Mouse (Mus musculus): ENCODE measurements around the gene Rftn1.
"Not testable (repeated sequence)": the region's sequence is repeated elsewhere in the genome, so short reads cannot be mapped to it uniquely, and the experiment has no call there.

Rftn1 gene

DNA sequence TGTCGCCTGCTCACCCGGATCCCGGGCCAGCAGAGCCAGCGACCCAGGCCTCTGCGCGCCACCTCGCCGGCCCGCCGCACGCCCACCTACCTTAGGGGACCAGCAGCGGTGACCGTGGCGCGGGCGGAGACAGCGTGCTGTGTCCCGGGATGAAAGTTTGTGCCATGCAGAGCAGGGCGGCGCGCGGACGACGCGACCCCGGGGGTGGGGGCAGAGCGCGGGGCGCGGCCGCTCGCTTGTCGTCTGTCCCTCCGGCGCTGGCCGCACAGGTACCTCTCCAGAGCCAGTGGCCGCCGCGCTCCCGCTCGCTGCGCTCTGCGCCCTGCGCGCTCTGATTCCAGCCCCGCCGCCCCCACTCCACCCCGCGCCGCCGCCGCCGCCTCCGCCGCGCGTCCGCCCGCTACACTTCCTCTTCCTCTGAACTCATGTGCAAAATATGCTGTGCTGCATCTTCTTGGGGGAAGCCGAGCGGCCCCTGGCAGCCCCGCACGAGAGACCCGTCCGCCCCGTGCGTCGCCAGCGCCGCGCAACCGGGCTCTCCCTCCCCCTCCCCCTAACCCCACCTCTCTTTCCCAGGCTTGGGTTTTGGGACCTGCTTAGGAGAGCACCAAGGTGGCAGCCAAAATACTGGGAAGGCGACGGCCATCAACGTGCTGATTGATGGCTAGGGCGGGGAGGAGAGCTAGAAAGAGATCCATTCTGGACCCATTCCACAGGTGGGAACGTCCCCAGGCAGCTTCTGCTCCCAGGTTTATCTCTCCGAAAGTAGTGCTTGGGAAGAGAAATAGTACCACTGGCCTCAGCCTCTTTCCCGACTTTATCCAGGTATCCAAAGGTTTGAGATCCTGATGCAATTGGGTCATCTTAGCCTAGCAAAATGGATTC, at the start of gene Rftn1:
Gene Rftn1 (minus strand): TSS at position 544 of the 885 bp plus-strand sequence.
- peak; percentile 17 for DNase-seq

DNA sequence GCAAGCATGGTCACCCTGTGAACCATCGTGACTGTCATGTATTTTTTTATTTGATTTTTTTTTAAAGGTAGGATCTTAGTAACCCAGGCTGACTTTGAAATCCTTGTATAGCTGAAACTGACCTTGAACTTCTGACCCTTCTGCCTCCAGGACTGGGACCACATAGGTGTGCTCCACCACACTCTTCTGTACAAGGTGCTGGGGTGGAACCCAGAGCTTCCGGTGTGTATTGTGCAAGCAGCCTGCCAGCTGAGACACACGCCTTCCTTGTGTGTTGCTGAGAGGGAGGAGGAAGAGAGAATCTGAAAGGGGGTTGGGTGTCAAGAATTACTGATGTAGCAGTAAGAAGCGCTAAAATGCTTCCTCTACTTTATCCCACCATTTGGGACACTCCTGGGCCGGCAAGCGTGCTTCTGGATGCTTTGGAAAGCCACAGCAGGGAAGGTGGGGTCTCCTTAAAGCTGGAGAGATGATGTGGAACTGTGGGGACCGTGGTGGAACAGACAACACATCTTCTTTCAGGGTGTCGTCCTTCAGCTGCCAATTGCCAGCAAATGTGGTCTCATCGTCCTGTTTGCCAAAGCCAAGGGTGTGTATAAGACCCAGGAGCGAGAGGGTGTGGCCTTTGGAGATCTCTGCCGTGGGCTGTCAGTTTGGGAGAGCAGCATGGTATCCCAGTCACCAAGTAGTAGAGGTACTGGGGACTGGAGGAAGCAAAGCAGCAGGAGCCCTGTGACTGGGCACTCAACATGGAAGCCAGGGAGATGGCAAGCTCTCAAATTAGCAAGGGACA, 47.5 kb upstream of the Rftn1 start:
- DNase-seq = no peak

DNA sequence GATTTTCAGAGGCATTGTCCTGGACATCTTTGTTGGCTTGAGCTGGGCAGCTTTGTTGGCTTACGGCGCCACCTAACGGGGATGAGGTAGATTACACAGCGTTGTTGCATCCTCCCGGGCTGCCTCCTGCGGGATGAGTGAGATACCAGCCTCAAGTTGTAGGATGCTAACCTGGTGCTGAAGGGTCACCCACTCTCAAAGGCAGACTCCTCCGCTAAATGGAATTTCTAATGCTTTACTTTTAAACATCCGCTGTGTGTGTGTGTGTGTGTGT, 46.9 kb upstream of the Rftn1 start:
- peak; percentile 81 for DNase-seq

DNA sequence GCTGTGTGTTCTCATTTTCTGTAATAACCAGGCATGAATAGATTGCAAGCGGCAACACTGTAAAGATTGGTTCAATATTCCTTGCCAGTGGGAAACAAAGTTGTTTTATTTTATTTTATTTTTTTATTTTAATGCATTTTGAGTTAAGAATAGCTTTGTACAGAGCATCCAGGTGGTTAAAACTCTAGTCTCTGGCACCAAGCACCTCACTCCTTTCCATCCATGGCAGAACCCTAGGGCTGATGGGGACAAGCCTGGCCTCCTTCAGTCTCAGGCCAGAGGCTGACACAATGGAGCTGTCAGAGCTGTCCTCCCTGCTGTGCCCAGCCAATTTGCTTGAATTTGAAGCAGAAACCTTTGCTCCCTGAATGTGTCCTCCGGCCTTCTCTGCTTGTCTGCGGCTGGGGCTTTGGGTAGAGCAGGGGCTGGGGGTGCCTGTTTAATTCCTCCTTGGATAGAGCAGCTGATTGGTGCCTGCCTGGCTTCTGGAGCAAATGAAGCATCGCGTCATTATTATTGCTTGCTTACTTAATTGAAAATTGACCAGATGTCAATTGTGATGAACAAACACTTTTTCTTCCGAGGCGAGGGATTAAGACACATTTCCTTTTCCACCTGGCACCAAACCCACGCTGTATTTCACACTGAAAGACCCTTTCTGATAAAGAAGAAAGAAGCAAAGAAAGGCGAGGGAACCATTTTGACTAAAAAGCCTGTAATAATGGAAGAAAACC, 46.4 kb upstream of the Rftn1 start:
- no peak for DNase-seq

DNA sequence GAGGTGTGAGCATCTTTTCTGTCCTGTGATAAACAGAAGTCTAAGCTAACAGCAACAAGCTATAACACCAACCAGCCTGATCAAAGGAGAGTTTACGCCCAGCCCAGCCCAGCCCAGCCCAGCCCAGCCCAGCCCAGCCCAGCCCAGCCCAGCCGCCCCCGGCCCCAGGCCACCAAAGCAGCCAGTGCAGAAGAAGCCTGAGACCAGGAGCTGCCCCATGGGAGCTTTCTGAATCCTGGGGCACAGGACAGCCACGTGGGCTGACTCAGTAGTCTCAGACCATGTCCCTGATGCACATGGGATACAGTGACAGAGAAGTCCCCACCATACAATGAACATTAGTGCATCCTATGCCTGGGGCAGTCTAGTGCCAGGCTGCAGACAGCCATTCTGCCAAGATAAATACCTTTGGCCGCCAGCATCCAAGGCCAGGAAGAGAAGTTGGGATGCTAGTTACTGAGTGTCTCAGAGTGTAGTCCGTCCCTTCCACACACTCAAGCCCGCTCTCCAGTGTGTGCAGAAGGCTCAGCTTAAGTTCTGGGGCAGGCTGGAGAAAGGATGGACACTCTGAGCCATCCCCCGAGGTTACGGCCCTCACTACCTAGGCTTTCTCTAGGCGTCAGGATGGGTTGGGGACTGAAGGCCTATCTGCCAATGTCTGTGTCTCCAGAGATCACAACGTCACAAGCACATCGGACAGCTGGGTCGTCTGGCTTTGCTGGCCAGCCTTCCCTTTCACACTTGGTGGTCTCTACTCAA, 45.6 kb upstream of the Rftn1 start:
- no peak for DNase-seq

DNA sequence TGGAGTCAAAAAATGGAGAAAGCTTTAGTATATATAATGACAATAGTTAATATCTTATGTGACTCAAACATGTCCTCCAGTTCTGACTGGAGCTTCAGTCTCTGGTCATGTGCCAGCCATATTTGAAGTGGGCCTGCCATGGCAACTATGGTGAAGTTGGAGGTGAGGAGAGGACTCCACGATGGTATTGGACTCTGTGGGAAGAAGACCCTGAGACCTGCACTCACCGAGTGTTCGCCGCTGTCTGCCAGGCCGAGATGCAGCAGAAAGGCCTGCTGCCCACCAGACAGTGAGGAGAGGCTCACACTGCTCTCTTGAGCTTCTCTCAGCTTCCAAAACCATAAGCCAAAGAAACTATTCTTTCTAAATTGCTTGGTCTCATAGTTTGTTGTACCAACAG, 43.5 kb upstream of the Rftn1 start:
- DNase-seq = no peak

DNA sequence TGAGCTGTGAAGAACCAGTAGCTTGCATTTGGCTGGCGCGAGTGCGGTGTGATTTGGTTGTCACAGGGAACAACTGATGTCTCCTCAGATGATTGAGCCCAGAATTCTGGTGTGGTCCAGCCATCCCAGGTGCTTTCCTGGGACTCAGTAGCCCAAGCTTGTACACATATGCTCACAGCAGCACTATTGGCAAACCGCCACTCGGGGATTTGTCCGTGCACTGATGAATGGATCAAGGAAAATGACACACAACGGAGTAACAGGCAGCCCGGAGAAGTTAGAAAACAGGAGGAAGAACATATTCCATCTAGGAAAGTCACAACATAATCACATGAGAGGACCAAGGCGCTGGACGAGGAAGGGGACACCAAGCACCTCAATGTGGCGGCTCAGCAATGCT, 42.3 kb upstream of the Rftn1 start:
- DNase-seq = no peak

DNA sequence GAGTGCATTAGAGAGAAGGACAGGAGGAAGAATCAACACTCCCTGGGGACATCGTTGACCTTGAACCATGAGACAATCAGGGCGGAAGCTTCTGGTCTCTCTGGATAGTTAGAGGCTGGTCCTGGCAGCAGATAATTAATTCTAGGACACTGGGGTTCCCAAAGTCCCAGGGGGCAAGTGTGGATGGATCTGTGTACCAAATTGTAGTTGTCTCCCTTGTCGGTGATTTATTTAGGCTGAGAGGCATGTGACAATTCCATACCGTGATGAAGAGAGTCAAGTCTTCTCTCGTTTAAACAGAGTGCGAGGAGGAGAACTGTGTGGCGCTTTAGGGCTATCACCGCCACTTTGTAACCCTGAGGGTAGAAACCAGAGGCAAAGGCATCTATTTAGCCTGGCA, 40.7 kb upstream of the Rftn1 start:
- no peak for DNase-seq

DNA sequence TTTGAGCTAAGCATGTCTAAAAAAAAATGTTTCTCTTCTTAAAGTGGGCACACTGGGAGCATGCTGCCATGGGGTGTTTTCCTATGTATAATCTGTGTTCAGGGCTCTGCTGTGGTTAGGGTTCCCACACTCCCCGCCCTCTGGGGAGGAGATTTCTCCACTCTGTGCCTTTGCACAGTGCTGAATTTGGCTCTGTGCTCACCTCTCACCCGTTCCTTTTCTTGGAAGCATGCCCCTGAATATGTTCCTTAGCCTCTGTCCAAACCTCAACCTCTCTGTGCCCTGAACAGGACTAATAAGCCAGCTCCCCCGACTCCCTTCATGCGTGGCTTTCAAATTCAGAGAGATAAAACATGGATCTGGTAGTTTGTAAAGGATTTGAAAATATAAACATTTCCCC, 39.1 kb upstream of the Rftn1 start:
- DNase-seq = no peak

DNA sequence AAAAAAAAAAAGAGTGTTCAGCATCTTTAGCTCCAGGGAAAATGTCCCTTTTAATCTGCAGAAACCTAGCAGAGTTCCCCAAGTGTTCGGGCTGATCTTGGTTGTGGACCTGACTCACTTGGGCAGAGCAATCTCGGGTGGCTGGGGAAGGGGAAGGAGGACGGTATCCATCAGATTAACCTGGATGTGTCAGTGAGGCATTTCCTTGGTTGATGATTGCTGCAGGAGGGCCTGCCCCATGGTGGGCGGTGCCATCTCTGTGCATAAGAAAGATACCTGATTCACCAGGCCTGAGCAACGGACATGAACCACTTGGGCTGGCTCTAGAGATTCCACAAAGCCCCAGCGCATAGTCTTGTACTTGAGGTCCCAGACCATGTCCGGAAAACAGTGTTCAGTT, 36.9 kb upstream of the Rftn1 start:
- DNase-seq = no peak

DNA sequence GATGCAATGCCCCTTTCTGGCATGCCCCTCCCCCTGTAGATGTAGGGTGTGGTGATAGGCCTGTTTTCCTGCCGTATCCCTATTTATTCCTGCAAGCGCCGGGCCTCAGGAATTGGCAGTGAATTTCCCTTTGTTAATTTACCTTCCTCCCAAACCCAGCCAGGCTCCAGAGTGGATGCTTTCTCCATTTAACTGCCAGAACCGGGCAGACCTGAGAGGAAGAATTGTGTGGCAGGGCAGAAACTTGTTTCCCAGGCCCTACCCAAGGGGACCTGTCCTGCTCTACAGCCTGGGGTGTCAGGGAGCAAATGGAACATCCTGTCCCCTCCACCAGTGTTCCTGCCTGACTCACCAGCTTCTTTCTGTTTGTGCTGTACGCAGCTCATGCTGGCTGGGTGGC, 34.2 kb upstream of the Rftn1 start:
- DNase-seq = no peak

DNA sequence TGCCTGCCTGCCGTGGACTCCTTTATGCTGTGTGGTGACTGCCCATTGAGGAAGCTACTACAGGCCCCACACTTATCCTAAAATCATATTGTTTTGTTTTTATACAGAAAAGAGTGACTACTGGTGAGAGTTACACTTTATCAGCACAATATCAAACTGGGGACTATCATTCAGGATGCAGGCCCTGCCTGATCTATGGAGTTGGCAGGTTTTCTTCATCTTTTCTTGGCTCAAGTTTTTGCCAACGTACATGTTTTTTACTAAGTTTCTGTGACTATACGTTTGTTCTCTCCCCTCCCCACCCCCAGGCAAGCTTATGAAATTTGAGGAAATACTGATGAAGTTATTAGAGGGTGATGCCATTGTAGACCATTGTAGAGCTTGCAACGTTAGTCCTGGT, 27.5 kb upstream of the Rftn1 start:
- DNase-seq = no peak

DNA sequence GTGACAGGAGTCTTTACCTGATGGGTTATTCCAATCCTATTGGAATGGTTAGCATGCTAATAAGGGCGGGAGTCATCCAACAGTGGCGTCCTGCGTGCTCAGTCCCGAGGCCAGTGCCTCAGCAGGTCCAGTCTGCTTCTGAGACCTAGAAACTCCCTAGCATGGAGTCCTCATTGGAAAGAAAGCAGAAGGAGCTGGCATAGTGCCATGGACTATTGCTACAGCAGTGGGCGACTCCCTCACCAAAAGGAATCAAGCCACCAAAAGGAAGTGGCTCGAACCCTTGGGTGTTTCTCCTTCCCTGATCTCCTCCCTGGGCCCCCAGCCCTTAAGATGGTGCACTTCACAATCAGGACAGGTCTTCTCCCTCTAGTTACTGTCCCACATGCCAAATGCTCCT, 24.6 kb upstream of the Rftn1 start:
- DNase-seq = no peak

DNA sequence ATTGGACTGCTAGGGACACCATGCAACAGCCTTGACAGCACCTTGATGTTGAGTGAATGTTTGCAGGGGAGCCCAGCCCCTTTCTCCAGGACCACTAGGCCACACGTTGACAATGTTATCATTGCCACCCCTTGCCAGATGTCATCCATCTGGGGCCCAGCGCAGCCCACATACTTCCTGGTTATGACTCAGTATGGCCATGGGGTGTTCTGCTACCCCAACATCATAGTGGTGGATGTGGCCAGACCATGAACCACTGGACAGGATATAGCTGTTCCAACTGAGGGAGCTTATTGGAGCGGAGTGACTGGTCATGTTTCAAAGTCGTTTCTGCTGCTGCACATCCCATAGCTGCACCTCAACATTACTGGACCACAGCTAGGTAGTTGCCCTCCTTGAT, 22.6 kb upstream of the Rftn1 start:
- no peak for DNase-seq

DNA sequence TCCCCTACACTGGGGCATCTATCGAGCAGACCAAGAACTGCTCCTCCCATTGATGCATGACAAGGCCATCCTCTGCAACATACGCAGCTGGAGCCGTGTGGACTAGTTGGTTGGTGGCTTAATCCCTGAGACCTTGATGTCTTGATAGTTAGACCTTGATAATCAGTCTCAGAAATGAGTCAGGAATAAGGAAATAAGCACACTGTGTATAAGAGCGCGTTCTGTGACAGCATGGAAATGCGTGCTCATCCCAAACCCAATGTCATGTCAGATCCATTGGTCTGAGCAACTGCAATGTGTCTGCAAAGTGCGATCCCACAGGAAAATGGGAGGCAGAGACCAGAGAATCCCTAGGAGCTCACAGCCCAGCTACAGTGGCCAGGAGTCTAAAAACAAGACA, 21.3 kb upstream of the Rftn1 start:
- DNase-seq = no peak

DNA sequence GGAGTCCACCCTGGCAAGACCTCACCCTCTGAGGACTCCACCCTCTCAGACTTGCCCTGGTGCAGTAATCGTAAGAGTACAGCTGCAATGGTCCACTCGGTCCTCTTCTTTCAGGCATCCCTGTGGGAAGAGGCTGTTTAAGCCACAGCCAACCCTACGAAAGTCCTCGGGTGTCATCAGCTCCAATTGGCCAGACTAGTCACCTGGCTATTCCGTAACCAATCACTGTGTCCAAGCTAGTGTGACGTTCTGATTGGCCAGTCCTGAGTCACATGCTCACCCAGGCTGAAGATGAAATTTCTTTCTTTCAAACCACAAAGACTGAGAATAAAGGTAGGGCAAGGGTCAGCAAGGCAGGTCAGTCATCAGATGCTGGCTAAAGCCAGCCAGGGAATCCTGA, 19.4 kb upstream of the Rftn1 start:
- no peak for DNase-seq

DNA sequence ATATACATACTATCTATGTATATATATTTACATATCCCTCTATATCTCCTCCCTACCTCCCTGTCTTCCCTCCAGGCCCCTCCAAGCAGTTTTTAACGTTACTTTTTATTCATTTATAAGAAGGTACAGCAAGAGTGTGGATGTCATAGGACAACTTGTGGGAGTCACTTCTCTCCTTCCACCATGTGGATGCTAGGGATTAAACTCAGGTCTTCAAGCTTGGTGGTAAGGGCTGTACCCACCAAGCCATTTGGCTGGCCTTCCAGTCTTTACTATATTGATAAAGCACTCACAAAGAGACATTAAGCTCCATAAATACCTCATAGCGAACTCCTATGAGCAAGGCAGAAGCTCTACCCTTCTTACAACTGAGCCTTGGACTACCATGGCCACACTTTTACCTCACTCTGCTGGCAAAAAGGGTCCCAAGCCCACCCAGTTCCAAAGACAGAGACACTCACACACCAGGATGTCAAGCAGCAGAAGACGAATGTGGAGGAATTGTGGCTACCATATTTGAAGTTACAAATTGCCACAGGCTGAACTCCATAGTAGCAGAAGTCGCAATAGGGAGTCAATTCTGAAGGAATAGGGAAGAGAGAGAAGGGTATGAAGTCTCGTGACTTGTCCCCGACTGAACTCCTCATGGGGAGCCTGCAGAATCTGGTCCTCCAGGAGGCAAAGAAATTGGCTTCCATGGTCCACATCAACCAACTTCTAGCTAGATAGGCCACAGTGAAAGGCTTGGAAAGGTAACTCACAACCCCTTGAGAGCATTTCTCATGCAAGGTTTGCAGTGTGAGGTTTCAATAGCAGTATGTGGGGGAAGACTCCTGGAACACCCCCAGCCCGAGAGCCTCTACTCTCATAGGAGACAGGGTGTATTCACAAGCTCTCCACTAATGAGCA, 17.9 kb upstream of the Rftn1 start:
- DNase-seq = no peak

DNA sequence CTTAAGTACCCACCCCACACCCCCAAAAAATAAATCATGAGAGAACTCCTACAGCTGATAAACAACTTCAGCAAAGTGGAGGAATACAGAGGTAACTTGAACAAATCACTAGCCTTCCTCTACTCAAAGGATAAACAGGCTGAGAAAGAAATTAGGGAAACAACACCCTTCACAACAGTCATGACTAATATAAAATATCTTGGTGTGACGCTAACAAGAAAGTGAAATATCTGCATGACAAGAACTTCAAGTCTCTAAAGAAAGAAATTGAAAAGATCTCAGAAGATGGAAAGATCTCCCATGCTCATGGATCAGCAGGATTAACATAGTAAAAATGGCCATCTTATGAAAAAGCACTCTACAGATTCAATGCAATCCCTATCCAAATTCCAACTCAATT, 15.8 kb upstream of the Rftn1 start:
- not testable (repeated sequence) for DNase-seq

DNA sequence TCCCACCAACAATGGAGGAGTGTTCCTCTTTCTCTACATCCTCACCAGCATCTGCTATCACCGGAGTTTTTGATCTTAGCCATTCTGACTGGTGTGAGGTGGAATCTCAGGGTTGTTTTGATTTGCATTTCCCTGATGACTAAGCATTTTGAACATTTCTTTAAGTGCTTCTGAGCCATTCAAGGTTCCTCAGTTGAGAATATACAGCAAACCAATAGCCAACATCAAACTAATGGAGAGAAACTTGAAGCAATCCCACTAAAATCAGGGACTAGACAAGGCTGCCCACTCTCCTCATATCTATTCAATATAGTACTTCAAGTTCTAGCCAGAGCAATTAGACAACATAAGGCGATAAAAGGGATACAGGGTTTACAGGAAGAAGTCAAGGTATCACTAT, 15.4 kb upstream of the Rftn1 start:
- not testable (repeated sequence) for DNase-seq

DNA sequence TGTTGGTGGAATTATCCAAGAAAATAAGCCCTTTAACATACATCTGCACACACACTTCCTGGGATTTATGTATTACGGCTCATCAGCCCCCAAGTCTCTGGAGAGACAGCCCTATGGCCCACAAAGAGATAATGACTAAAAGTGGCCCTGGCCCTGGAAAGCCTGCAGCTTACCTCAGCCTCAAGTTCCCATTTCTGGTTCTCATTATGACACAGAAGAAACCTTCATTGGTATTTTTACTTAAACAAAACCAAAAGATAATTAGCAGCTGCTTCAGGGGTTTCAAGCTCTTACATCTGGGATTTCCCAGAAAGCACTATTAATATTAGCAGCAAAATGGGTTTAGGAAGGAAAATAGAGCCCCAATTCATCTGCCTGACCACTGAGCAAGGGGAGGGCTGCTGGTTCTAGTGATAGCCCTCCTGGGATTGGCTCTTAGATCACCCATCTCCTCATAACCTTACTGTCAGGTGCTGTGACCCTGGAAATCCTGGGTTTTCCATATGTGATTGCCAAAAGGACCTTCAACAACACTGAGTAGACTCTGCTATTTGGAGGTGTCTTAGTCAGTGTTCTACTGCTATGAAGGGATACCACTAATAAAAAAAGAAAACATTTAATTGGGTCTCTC, 14.8 kb upstream of the Rftn1 start:
- DNase-seq = no peak

DNA sequence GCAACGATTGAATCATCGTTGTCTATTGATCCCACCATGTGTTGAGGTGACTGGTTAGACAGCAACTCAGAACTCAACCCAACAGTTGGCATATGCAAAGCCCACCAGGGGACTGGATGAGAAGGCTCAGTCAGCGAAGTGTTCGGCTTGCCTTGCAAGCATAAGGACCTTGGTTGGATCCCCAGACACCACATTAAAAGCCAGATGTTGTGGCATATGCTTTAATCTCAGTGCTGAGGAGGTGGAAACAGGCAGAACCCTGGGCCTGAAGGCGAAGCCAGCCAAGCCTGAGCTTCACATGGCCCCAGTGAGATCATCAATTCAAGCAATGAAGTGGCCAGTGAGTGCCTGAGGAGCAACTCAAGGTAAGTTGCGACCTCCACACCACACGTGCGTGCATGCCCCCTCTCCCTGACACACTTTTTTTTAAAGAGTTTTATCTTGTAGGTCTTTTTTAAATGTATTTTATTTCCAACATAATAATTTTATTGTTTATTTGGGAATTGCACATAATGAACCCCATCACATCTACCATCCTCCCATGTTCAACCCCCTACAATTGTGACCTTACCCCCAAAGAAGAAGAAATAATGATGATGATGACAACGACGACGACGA, 11.5 kb upstream of the Rftn1 start:
- no peak for DNase-seq
